Mouse (Mus musculus) midbrain, embryonic 12.5 days (tissue): Measurements from ENCODE around the gene Phyhipl. TPM values are rescaled to one million over a fixed set of nuclear protein-coding genes. Genes with fewer than 3 reads are reported as not detected.

Source experiments
- ATAC-seq: fragments of 200-750 bp; cut with Nextera tagmentation; 2 replicates; pipeline ENCODE4 v1.8.0; 2017; ENCODE audit warnings: low read depth, moderate TSS enrichment, moderate library complexity; ENCODE audit not compliant: low FRiP score
- H3K27ac ChIP-seq: fragments of 300-500 bp; sonication (generic); replicated peaks from 2 replicates; pipeline ENCODE4 v1.5.1; 2016; ENCODE audit warnings: mild to moderate bottlenecking
- H3K27me3 ChIP-seq: fragments of 300-500 bp; sonication (generic); 2 replicates; pipeline ENCODE4 v1.6.1; 2016; ENCODE audit warnings: mild to moderate bottlenecking
- H3K36me3 ChIP-seq: fragments of 300-500 bp; sonication (generic); 2 replicates; pipeline ENCODE4 v1.6.1; 2016
- H3K4me1 ChIP-seq: fragments of 300-500 bp; sonication (generic); 2 replicates; pipeline ENCODE4 v1.6.1; 2016
- H3K4me2 ChIP-seq: fragments of 300-500 bp; sonication (generic); replicated peaks from 2 replicates; pipeline ENCODE4 v1.6.1; 2016; ENCODE audit warnings: mild to moderate bottlenecking, moderate library complexity
- H3K4me3 ChIP-seq: fragments of 300-500 bp; sonication (generic); 2 replicates; pipeline ENCODE4 v1.5.1; 2016; ENCODE audit warnings: mild to moderate bottlenecking
- H3K9ac ChIP-seq: fragments of 300-500 bp; sonication (generic); replicated peaks from 2 replicates; pipeline ENCODE4 v1.6.1; 2016; ENCODE audit warnings: mild to moderate bottlenecking, moderate library complexity
- H3K9me3 ChIP-seq: fragments of 300-500 bp; sonication (generic); 2 replicates; pipeline ENCODE4 v1.6.1; 2016; ENCODE audit warnings: mild to moderate bottlenecking
- WGBS: fragments of 180-500 bp; shearing (Covaris S2); methylation state at CpG from one replicate; pipeline ENCODE4 v1.1.7; 2016; 5-methylcytosine and 5-hydroxymethylcytosine counted together
- polyA plus RNA-seq: library from polyadenylated mRNA; unstranded; fragments of >200 nt; fragmentation: Nextera tagmentation; extraction: Ambion mirVana; gene quantifications from 2 replicates; pipeline ENCODE4 v1.2.1, GENCODE M21; 2016

The Phyhipl gene
- polyA plus RNA-seq, 1 experiment from 2014 or later, result 64.7 TPM

DNA sequence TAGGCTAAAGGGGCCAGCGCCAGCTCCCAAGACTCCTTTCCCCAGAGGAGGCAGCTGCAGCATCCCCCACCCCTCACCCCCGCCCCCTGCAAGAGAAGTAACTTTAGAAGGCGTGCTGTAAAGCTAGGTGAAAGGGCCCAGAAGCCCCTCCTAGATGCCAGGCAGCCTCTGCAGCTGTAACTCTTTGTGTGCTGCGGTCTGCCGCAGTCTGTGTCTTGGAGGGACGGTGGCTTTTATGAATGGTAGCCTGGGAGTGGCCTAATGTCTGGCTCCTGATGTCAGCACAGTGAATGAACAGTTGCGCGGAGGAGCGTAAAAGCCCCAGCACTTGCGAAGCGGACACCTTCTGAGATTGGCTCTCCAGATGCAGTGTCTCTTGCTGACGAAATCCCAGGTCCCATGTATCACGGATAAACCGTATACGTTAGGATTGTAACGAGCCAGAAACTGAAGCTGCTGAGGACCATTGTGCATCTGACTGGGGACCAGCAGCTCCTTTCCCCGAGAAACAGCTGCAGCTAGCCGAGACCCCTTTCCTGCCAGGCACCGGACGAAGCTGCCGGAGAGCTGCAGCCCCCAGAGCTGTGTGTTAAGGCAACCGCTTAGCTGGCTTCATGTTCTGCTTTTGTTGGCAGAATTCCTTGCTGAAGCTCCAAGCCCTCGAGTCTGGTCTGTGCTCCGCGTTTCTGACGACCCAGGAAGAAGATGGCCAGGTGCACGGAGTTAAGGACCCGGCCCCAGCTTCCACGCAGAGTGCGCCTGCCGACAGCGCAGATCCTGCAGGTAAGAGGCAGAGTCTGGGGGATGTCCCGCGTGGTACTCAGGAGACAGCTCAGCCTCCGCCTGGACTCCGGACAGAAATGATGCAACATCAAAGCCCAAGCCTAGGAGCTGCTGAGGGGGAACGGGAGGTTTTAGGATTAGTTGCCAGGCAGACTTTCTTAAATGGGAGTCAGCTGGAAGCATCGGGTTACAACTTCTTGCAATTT lies 135.3 kb downstream of the Phyhipl start:
- H3K36me3 ChIP-seq, result peaks cover 7% of the 10 kb centered on the region
- H3K27me3 ChIP-seq, result 0 out of 2 replicates have a peak, but pooled peaks cover 14% of the 10 kb centered on the region
- peaks cover 24% of the 10 kb centered on the region for H3K4me1 ChIP-seq
- H3K9me3 ChIP-seq, result peaks cover 1% of the 10 kb centered on the region; the same call in 1 of the 2 replicates
- peak overlapping the region; percentile 65 for H3K4me2 ChIP-seq
- 1% methylated on average over 38 of the region's 38 CpGs for WGBS
- peak overlapping the region; percentile 46 for H3K4me3 ChIP-seq
- peak overlapping the region; percentile 43 for H3K9ac ChIP-seq
- ATAC-seq, result peak; percentile 90
- peak overlapping the region; percentile 67 for H3K27ac ChIP-seq

DNA sequence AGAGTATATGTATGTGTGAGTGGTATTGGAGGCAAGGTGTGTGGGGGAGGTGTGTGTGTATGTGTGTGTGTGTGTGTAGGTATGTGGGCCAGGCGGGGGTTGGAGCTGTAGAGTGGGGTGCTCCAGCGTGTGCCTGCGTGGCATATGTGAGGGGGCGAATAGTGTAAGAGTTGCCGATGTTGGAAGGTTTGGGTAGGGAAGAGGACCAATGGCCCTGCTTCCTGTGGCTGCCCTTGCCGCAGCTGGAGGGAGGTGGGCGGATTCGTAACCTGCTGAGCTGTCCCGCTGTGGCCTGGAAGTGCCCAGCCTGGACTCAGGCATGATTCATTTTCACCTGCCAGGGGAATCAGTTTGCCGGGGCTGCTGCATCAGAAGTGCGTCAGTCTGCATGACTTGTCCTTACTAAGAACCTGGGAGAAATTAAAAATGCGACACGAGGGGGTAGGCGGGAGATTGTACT lies 136.1 kb downstream of the Phyhipl start:
- WGBS, result 6% methylated on average over 14 of the region's 14 CpGs
- peak overlapping the region; percentile 46 for H3K4me3 ChIP-seq
- ATAC-seq, result peak; percentile 42; the same call in 1 of the 2 replicates
- peak overlapping the region; percentile 43 for H3K9ac ChIP-seq
- H3K9me3 ChIP-seq, result no peaks in the 10 kb centered on the region
- H3K27me3 ChIP-seq, result 0 out of 2 replicates have a peak, but pooled peaks cover 14% of the 10 kb centered on the region
- 0 out of 2 replicates have a peak, but pooled peaks cover under 1% of the 10 kb centered on the region for H3K36me3 ChIP-seq
- H3K4me2 ChIP-seq, result peak overlapping the region; percentile 65
- H3K27ac ChIP-seq, result peak overlapping the region; percentile 67
- H3K4me1 ChIP-seq, result peaks cover 24% of the 10 kb centered on the region

- H3K4me2 ChIP-seq, result no peak overlapping the region
- no peaks in the 10 kb centered on the region for H3K36me3 ChIP-seq
- ATAC-seq, result no peak
- no peak overlapping the region for H3K9ac ChIP-seq
- H3K4me1 ChIP-seq, result peaks cover 22% of the 10 kb centered on the region
- no peak overlapping the region for H3K4me3 ChIP-seq
- WGBS, result 92% methylated on average over 8 of the region's 8 CpGs
- H3K9me3 ChIP-seq, result no peaks in the 10 kb centered on the region
- no peak overlapping the region for H3K27ac ChIP-seq
- H3K27me3 ChIP-seq, result 0 out of 2 replicates have a peak, but pooled peaks cover 14% of the 10 kb centered on the region
Measured at GRCm38 (mm10) chr10:70516661-70517060, 139.1 kb downstream of the Phyhipl start.

GRCm38 (mm10) chr10:70514848-70515247 lies 140.9 kb downstream of the Phyhipl start:
- H3K4me1 ChIP-seq, result peaks cover 8% of the 10 kb centered on the region
- no peaks in the 10 kb centered on the region for H3K9me3 ChIP-seq
- H3K36me3 ChIP-seq, result no peaks in the 10 kb centered on the region
- 0 out of 2 replicates have a peak, but pooled peaks cover 14% of the 10 kb centered on the region for H3K27me3 ChIP-seq
- no peak overlapping the region for H3K4me2 ChIP-seq
- 91% methylated on average over 9 of the region's 9 CpGs for WGBS
- ATAC-seq, result no peak
- H3K4me3 ChIP-seq, result no peak overlapping the region
- H3K27ac ChIP-seq, result no peak overlapping the region
- H3K9ac ChIP-seq, result no peak overlapping the region

- no peak overlapping the region for H3K4me2 ChIP-seq
- H3K27ac ChIP-seq, result no peak overlapping the region
- no peak for ATAC-seq
- peaks cover 9% of the 10 kb centered on the region; the same call in 1 of the 2 replicates for H3K9me3 ChIP-seq
- H3K9ac ChIP-seq, result no peak overlapping the region
- H3K4me3 ChIP-seq, result no peak overlapping the region
- H3K27me3 ChIP-seq, result no peaks in the 10 kb centered on the region
- 90% methylated on average over 3 of the region's 3 CpGs for WGBS
- H3K36me3 ChIP-seq, result 0 out of 2 replicates have a peak, but pooled peaks cover 3% of the 10 kb centered on the region
- peaks cover 12% of the 10 kb centered on the region for H3K4me1 ChIP-seq
Measured at GRCm38 (mm10) chr10:70507880-70508279, 147.9 kb downstream of the Phyhipl start.

Other genes starting within 250 kb of the Phyhipl start
- gene Fam13c, start 215.5 kb downstream of the Phyhipl start, polyA plus RNA-seq, result 23.9 and 24.4 TPM in 2 replicates